Mouse (Mus musculus) lung, embryonic 14.5 days (tissue): ENCODE data around the gene Etv4. TPM values are rescaled to one million over a fixed set of nuclear protein-coding genes. Genes with fewer than 3 reads are reported as not detected.

ENCODE experiments used
- ATAC-seq: fragments of 200-750 bp; cut with Nextera tagmentation; 2 replicates; pipeline ENCODE4 v1.8.0; 2017; ENCODE audit warnings: mild to moderate bottlenecking, moderate TSS enrichment, moderate library complexity; ENCODE audit not compliant: insufficient read depth
- DNase-seq: peaks from one replicate; pipeline ENCODE4 v3.0.0-alpha.2; 2015
- H3K27ac ChIP-seq: fragments of 300-500 bp; sonication (generic); 2 replicates; pipeline ENCODE4 v1.5.1; 2014; ENCODE audit warnings: low read depth, mild to moderate bottlenecking, moderate library complexity
- H3K27me3 ChIP-seq: fragments of 300-500 bp; sonication (generic); 2 replicates; pipeline ENCODE4 v1.6.1; 2014; ENCODE audit warnings: low read length, control low read depth; ENCODE audit not compliant: insufficient read depth
- H3K36me3 ChIP-seq: fragments of 300-500 bp; sonication (generic); 2 replicates; pipeline ENCODE4 v1.6.1; 2014; ENCODE audit warnings: control low read depth; ENCODE audit not compliant: insufficient read depth
- H3K4me1 ChIP-seq: fragments of 300-500 bp; sonication (generic); 2 replicates; pipeline ENCODE4 v1.6.1; 2014; ENCODE audit warnings: antibody characterized with exemption, control low read depth; ENCODE audit not compliant: insufficient read depth
- H3K4me2 ChIP-seq: fragments of 300-500 bp; sonication (generic); 2 replicates; pipeline ENCODE4 v1.6.1; 2014; ENCODE audit warnings: mild to moderate bottlenecking
- H3K4me3 ChIP-seq: fragments of 300-500 bp; sonication (generic); 2 replicates; pipeline ENCODE4 v1.5.1; 2014; ENCODE audit warnings: low read depth, low read length
- H3K9ac ChIP-seq: fragments of 300-500 bp; sonication (generic); 2 replicates; pipeline ENCODE4 v1.6.1; 2014
- H3K9me3 ChIP-seq: fragments of 300-500 bp; sonication (generic); 2 replicates; pipeline ENCODE4 v1.6.1; 2016; ENCODE audit warnings: low read depth, low read length, control low read depth
- CTCF ChIP-seq: IDR thresholded peaks from 2 replicates; pipeline ENCODE4 v1.5.1; 2016; ENCODE audit warnings: antibody characterized with exemption, low read depth
- WGBS: fragments of 180-500 bp; shearing (Covaris S2); extraction: QIAGEN DNeasy Blood & Tissue Kit; methylation state at CpG from one replicate; pipeline ENCODE4 v1.1.7; 2014; 5-methylcytosine and 5-hydroxymethylcytosine counted together
- polyA plus RNA-seq: library from polyadenylated mRNA; unstranded; fragments of >200 nt; fragmentation: Nextera tagmentation; extraction: Ambion mirVana; gene quantifications from 2 replicates; pipeline ENCODE4 v1.2.1, GENCODE M21; 2014

Gene Etv4
- polyA plus RNA-seq, 1 experiment from 2014 or later = 14.8 TPM

DNA sequence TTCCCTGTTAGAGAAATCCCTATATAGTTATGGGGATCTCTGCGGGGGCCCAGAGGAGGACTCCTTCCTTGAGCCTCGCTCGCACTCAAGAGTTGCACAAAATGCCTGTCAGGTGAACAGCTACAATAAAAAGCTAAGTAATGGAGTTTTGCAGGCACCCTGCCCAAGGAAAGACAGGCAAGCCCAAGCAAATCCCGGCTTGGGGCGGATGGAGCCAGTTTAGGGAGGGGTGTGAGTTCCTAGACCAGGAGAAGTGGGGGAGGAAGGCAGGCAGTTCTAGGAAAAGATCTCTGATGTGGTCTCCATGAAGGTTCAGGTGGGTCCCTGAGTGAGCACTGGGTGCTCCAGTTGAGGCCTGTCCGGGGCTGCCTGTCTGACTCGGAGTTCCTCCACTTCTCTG lies 1.5 kb upstream of the Etv4 start:
- no peak overlapping the region for H3K9ac ChIP-seq
- H3K4me2 ChIP-seq = no peak overlapping the region
- no peaks in the 10 kb centered on the region for H3K9me3 ChIP-seq
- no peak overlapping the region for H3K4me3 ChIP-seq
- peaks cover 17% of the 10 kb centered on the region for H3K4me1 ChIP-seq
- H3K36me3 ChIP-seq = no peaks in the 10 kb centered on the region
- H3K27ac ChIP-seq = no peak overlapping the region
- TF ChIP-seq CTCF = no peak
- 53% methylated on average over 7 of the region's 7 CpGs for WGBS
- DNase-seq (no peak), ATAC-seq (no peak)
- H3K27me3 ChIP-seq = peaks cover 51% of the 10 kb centered on the region

DNA sequence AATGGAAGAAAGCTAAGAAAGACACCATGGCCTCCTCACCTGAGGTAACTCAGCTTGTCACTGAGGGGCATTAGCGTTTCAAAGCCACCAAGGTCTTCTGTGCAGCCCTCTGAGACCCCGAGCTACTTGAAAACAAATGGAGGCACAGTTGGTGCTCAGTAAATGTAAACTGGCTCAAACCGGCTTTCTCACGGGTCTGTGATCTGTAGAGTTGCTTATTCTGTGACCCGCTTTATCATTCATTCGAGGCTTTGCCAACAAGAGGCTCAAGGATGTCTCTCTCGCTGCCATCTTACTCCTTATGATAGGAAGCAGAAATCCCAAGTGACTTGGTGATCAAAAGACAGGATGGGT lies 658 bp upstream of the Etv4 start:
- Histone ChIP-seq H3K9ac (no peak overlapping the region), H3K27me3 (peaks cover 51% of the 10 kb centered on the region), H3K4me3 (peak overlapping the region; percentile 55), H3K27ac (no peak overlapping the region), H3K4me1 (peaks cover 16% of the 10 kb centered on the region), H3K4me2 (peak overlapping the region; percentile 98), H3K36me3 (no peaks in the 10 kb centered on the region), H3K9me3 (no peaks in the 10 kb centered on the region)
- ATAC-seq (no peak), DNase-seq (peak; percentile 17)
- TF ChIP-seq CTCF = no peak
- WGBS = 6% methylated on average over 7 of the region's 7 CpGs

GRCm38 (mm10) chr11:101784488-101785142 lies 556 bp downstream of the Etv4 start:
- TF ChIP-seq CTCF = no peak
- peak overlapping the region; percentile 78 for H3K27ac ChIP-seq
- H3K4me2 ChIP-seq = peak overlapping the region; percentile 98
- no peaks in the 10 kb centered on the region for H3K9me3 ChIP-seq
- peaks cover 6% of the 10 kb centered on the region for H3K4me1 ChIP-seq
- ATAC-seq (peak; percentile 59), DNase-seq (peak; percentile 54)
- no peaks in the 10 kb centered on the region for H3K36me3 ChIP-seq
- WGBS = under 1% methylated on average over 55 of the region's 67 CpGs
- peak overlapping the region; percentile 65 for H3K9ac ChIP-seq
- H3K27me3 ChIP-seq = peaks cover 51% of the 10 kb centered on the region
- H3K4me3 ChIP-seq = peak overlapping the region; percentile 55

- WGBS = 3% methylated on average over 17 of the region's 19 CpGs
- Histone ChIP-seq H3K4me1 (peaks cover 6% of the 10 kb centered on the region), H3K4me2 (peak overlapping the region; percentile 98), H3K27ac (no peak overlapping the region; the same call in 1 of the 2 replicates), H3K9me3 (no peaks in the 10 kb centered on the region), H3K36me3 (no peaks in the 10 kb centered on the region), H3K4me3 (peak overlapping the region; percentile 55), H3K9ac (peak overlapping the region; percentile 65), H3K27me3 (peaks cover 51% of the 10 kb centered on the region)
- no peak for TF ChIP-seq CTCF
- DNase-seq (peak; percentile 46), ATAC-seq (no peak)
Observed at GRCm38 (mm10) chr11:101784072-101784471, 1.1 kb downstream of the Etv4 start.

GRCm38 (mm10) chr11:101783584-101783983 lies 1.6 kb downstream of the Etv4 start:
- Histone ChIP-seq H3K9ac (peak overlapping the region; percentile 65), H3K4me1 (peaks cover 6% of the 10 kb centered on the region), H3K36me3 (no peaks in the 10 kb centered on the region), H3K9me3 (no peaks in the 10 kb centered on the region), H3K4me3 (peak overlapping the region; percentile 55), H3K27me3 (peaks cover 48% of the 10 kb centered on the region), H3K4me2 (peak overlapping the region; percentile 98), H3K27ac (no peak overlapping the region)
- WGBS = 14% methylated on average over 9 of the region's 9 CpGs
- ATAC-seq (no peak), DNase-seq (peak; percentile 69)
- no peak for TF ChIP-seq CTCF

- Histone ChIP-seq H3K9me3 (no peaks in the 10 kb centered on the region), H3K4me1 (peaks cover 6% of the 10 kb centered on the region), H3K27ac (no peak overlapping the region), H3K27me3 (peaks cover 45% of the 10 kb centered on the region), H3K9ac (no peak overlapping the region), H3K4me2 (peak overlapping the region; percentile 98; the same call in 1 of the 2 replicates), H3K4me3 (peak overlapping the region; percentile 55; the same call in 1 of the 2 replicates), H3K36me3 (no peaks in the 10 kb centered on the region)
- no peak for DNase-seq
- WGBS = 62% methylated on average over 1 of the region's 1 CpGs
- ATAC-seq = no peak
- TF ChIP-seq CTCF = no peak
Observed at GRCm38 (mm10) chr11:101783135-101783534, 2.0 kb downstream of the Etv4 start.

DNA sequence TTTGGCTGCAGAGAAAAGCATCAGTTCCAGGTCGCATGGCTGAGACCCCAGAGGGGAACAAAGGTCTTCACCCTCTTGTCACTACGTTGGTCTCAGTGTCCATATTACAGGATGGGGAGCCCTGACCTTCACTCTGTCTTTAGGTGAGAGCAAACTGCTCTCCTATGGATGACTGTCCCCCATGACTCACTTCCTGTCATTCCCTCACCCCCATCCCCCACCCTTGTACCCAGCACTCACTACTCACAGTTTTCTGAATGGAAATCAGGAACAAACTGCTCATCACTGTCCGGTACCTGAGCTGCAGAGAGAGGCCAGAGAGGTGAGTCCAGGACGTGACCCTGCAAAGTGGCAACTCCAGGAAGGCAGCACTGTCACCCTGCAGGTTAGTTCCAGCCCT lies 8.3 kb downstream of the Etv4 start:
- Histone ChIP-seq H3K9me3 (no peaks in the 10 kb centered on the region), H3K4me2 (no peak overlapping the region), H3K4me1 (peaks cover 5% of the 10 kb centered on the region; the same call in 1 of the 2 replicates), H3K9ac (no peak overlapping the region), H3K27ac (no peak overlapping the region), H3K36me3 (no peaks in the 10 kb centered on the region), H3K4me3 (no peak overlapping the region), H3K27me3 (no peaks in the 10 kb centered on the region)
- TF ChIP-seq CTCF = no peak
- WGBS = 60% methylated on average over 4 of the region's 4 CpGs
- DNase-seq (no peak), ATAC-seq (no peak)
